Mouse (Mus musculus) thymus, adult 2 months (tissue): ENCODE data around the gene Hexim1.

Experiments
- CTCF ChIP-seq: fragments of 200-500 bp; IDR thresholded peaks from 2 replicates; pipeline ENCODE4 v1.5.1; 2012; ENCODE audit warnings: mild to moderate bottlenecking, control low read depth, low read length, moderate library complexity, borderline replicate concordance; ENCODE audit not compliant: control insufficient read depth, poor library complexity, insufficient read depth; ENCODE audit errors: extremely low read depth
- POLR2A ChIP-seq: fragments of 200-500 bp; IDR thresholded peaks from 2 replicates; pipeline ENCODE4 v1.6.1; 2012; ENCODE audit warnings: mild to moderate bottlenecking, low read length, control low read depth, moderate library complexity; ENCODE audit not compliant: control insufficient read depth, poor library complexity, insufficient read depth; ENCODE audit errors: extremely low read depth

GRCm38 (mm10) chr11:103111301-103111700 is 4.7 kb upstream of the Hexim1 start:
- TF ChIP-seq CTCF (no peak), POLR2A (no peak)
